Mouse (Mus musculus) T-helper 1 cell (primary cell): ENCODE measurements around the gene Spata25.
"Not testable (repeated sequence)": the region's sequence is repeated elsewhere in the genome, so short reads cannot be mapped to it uniquely, and the experiment has no call there.

Experiments used
- in situ Hi-C: fragments of 300-600 bp; cut with MboI, MseI; formaldehyde crosslinking; loops from one replicate; pipeline ENCODE4 v1.15.1; 2025; ENCODE audit warnings: high pct_unique_total_duplicates

Spata25 gene

GRCm38 (mm10) chr2:164855572-164855971 is 27.2 kb upstream of the Spata25 start:
- in situ Hi-C loops = not testable (repeated sequence)

- in situ Hi-C loops = no loop called here
Measured at GRCm38 (mm10) chr2:164850061-164850460, 21.7 kb upstream of the Spata25 start.

GRCm38 (mm10) chr2:164845782-164846181 is 17.4 kb upstream of the Spata25 start:
- in situ Hi-C loops = no loop called here

- in situ Hi-C loops = no loop called here
Measured at GRCm38 (mm10) chr2:164835164-164835563, 6.8 kb upstream of the Spata25 start.

- in situ Hi-C loops = no loop called here
Measured at GRCm38 (mm10) chr2:164834531-164834930, 6.2 kb upstream of the Spata25 start.

- in situ Hi-C loops = no loop called here
Measured at GRCm38 (mm10) chr2:164833314-164833959, 5.1 kb upstream of the Spata25 start, which contains the start of gene Neurl2. Gene Neurl2 (minus strand): TSS chr2:164833456.

- in situ Hi-C loops = no loop called here
Measured at GRCm38 (mm10) chr2:164832748-164833301, 4.5 kb upstream of the Spata25 start, which contains the start of gene Ctsa. Gene Ctsa (plus strand): TSS chr2:164832873.

- in situ Hi-C loops = no loop called here
Measured at GRCm38 (mm10) chr2:164832032-164832747, 3.9 kb upstream of the Spata25 start.

- in situ Hi-C loops = no loop called here
Measured at GRCm38 (mm10) chr2:164831029-164831428, 2.7 kb upstream of the Spata25 start.

GRCm38 (mm10) chr2:164829090-164829489 is 753 bp upstream of the Spata25 start:
- in situ Hi-C loops = no loop called here

- in situ Hi-C loops = no loop called here
Measured at GRCm38 (mm10) chr2:164827146-164827850, 1.0 kb downstream of the Spata25 start.

- in situ Hi-C loops = no loop called here
Measured at GRCm38 (mm10) chr2:164825521-164825920, 2.8 kb downstream of the Spata25 start.

GRCm38 (mm10) chr2:164823969-164824368 is 4.4 kb downstream of the Spata25 start:
- in situ Hi-C loops = no loop called here

- in situ Hi-C loops = no loop called here
Measured at GRCm38 (mm10) chr2:164823181-164823585, 5.2 kb downstream of the Spata25 start.

- in situ Hi-C loops = no loop called here
Measured at GRCm38 (mm10) chr2:164822636-164823165, 5.6 kb downstream of the Spata25 start, which contains the start of gene Zswim1. Gene Zswim1 (plus strand): TSS chr2:164822686.

GRCm38 (mm10) chr2:164821060-164821459 is 7.3 kb downstream of the Spata25 start:
- in situ Hi-C loops = no loop called here

GRCm38 (mm10) chr2:164817703-164818102 is 10.6 kb downstream of the Spata25 start:
- in situ Hi-C loops = no loop called here

- in situ Hi-C loops = no loop called here
Measured at GRCm38 (mm10) chr2:164817206-164817605, 11.1 kb downstream of the Spata25 start.

- in situ Hi-C loops = no loop called here
Measured at GRCm38 (mm10) chr2:164815821-164816220, 12.5 kb downstream of the Spata25 start.

GRCm38 (mm10) chr2:164815348-164815747 is 13.0 kb downstream of the Spata25 start:
- in situ Hi-C loops = no loop called here

- in situ Hi-C loops = no loop called here
Measured at GRCm38 (mm10) chr2:164813557-164813956, 14.8 kb downstream of the Spata25 start.

GRCm38 (mm10) chr2:164806614-164807013 is 21.7 kb downstream of the Spata25 start:
- in situ Hi-C loops = no loop called here
